Mouse (Mus musculus): ENCODE data around the gene Col4a4.

- TF ChIP-seq CTCF (IDR thresholded peaks at IDR 0.05; ENCODE audit: extremely low read depth, insufficient read length, insufficient replicate concordance, low read depth, low read length) (no peak), POLR2A (IDR thresholded peaks at IDR 0.05; ENCODE audit: low read depth, low read length) (no peak)
Measured at GRCm38 (mm10) chr1:82427729-82428128, 158.9 kb downstream of the Col4a4 start.

Measured in small intestine, adult 2 months (tissue).